Mouse (Mus musculus): ENCODE results near the gene Rps6ka3. TPM values are rescaled to one million over a fixed set of nuclear protein-coding genes. Genes with fewer than 3 reads are reported as not detected.

Gene Rps6ka3
- polyA plus RNA-seq, 1 experiment from 2014 or later: 3.9 TPM

DNA sequence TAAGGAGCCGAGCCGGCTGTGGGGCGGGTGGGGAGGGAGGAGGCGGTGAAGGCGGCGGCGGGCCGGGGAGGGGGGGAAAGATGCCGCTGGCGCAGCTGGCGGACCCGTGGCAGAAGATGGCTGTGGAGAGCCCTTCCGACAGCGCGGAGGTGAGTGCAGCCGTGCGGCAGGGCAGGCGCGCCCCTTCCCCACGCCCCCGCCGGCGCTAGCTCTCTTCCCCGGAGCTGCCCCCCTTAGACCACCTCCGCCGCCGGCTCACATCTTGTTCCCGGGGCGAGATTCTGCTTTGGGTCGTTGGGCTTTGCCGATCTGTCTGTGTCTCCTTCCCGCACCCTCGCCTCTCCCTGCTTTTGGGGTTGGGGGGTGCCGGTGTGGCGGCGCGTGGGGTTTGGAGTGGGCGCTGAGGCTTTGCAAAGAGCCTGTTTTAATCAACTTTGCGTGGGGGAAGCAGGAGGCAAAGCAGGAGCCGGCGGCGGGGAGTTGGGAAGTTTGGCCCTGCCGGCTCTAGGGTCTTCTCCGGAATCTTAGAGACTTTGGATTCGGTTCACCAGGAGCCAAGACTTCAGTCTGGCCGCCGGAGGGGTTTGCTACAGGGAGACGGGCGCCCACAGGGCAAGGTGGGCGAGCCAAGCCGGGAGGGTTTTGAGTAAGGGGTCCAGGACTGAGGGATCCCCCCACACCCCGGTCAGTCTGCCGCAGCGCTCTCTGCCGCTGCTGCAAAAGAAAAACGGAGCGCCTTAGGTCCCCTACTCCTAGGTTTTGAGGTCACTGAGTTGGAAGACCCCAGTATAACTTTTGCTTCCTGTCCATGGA is 46.1 kb downstream of the Rps6ka3 start:
- Histone ChIP-seq H3K27ac (replicated peaks) (peak overlapping the region; percentile 91), H3K4me1 (no peaks in the 10 kb centered on the region), H3K27me3 (no peaks in the 10 kb centered on the region), H3K9me3 (no peaks in the 10 kb centered on the region), H3K9ac (replicated peaks) (peak overlapping the region; percentile 62), H3K4me3 (peak overlapping the region; percentile 56), H3K4me2 (replicated peaks) (peak overlapping the region; percentile 67), H3K36me3 (no peaks in the 10 kb centered on the region)
- ATAC-seq (replicated peaks): peak; percentile 69
- WGBS: 14% methylated on average over 45 of the region's 57 CpGs

DNA sequence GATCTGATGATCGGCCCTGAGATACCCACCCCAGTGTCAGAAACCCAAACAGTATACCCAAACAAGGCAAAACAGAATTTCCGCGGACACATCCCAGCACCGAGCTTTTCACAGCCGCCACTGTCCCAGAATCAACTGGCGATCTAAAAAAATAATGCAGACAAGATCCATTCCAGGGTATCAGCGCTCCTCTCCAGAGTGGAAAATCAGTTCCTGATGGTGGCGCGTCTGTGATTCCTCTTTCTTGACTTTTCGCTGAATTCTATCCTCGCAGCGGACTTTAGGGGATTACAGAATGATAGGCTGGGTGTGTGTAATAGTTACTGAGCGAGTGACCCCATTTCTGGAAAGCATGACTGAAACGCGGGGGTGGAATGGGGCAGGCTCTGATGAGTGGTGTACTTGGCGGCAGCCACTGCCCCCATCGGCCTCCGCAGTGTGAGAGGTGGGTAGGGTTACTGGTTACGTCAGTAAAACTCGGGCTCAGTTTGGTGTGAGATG is 46.9 kb downstream of the Rps6ka3 start:
- Histone ChIP-seq H3K4me1 (no peaks in the 10 kb centered on the region), H3K27me3 (no peaks in the 10 kb centered on the region), H3K9me3 (no peaks in the 10 kb centered on the region), H3K4me3 (peak overlapping the region; percentile 56), H3K4me2 (replicated peaks) (peak overlapping the region; percentile 67), H3K9ac (replicated peaks) (peak overlapping the region; percentile 62), H3K36me3 (no peaks in the 10 kb centered on the region), H3K27ac (replicated peaks) (0 out of 2 replicates have a peak overlapping the region, but pooled peaks have one; percentile 8)
- ATAC-seq (replicated peaks): no peak
- 12% methylated on average over 20 of the region's 20 CpGs for WGBS

DNA sequence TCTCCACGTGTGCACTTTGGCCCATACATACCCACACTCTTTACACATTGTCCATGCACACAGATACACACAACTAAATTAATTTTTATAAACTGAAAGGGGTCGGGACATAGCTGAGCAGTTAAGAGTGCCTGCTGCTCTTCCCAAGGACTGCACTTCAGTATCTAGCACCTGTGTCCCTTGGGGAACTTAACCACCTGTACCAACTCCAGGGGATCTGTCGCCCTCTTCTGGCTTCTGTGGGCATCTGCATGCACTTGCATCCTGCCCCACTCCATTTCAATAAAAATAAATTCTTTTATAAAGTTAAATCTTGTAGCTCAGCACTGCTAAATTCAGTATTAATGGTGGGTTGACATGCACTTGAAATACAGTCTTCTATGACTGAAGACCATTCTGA is 54.6 kb downstream of the Rps6ka3 start:
- Histone ChIP-seq H3K4me3 (no peak overlapping the region), H3K27ac (replicated peaks) (no peak overlapping the region), H3K4me2 (replicated peaks) (no peak overlapping the region), H3K9me3 (no peaks in the 10 kb centered on the region), H3K4me1 (no peaks in the 10 kb centered on the region), H3K27me3 (no peaks in the 10 kb centered on the region), H3K9ac (replicated peaks) (no peak overlapping the region), H3K36me3 (no peaks in the 10 kb centered on the region)
- 37% methylated on average over 3 of the region's 3 CpGs for WGBS
- ATAC-seq (replicated peaks): no peak

DNA sequence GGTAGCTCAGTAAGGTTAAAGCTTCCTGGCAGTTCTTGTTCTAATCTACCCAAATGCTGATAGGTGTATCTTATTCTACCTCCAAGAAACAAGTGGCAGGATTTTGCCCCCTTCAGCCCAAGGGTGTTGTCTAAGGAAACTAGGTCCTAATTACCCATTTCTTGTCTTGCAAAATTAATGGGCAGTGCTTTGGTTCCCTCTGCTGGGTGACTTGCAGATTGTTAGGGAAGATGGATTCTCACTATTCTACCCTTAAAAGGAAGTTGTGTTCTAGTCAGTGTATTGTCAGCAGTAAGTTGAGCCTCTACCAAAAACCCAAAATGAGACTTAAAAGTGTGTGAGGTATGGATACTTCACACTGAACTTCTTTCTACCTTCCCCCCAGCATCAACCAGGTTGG is 59.0 kb downstream of the Rps6ka3 start:
- ATAC-seq (replicated peaks): no peak
- Histone ChIP-seq H3K27me3 (no peaks in the 10 kb centered on the region), H3K4me1 (no peaks in the 10 kb centered on the region), H3K27ac (replicated peaks) (no peak overlapping the region), H3K36me3 (no peaks in the 10 kb centered on the region), H3K4me2 (replicated peaks) (no peak overlapping the region), H3K4me3 (no peak overlapping the region), H3K9ac (replicated peaks) (no peak overlapping the region), H3K9me3 (no peaks in the 10 kb centered on the region)

DNA sequence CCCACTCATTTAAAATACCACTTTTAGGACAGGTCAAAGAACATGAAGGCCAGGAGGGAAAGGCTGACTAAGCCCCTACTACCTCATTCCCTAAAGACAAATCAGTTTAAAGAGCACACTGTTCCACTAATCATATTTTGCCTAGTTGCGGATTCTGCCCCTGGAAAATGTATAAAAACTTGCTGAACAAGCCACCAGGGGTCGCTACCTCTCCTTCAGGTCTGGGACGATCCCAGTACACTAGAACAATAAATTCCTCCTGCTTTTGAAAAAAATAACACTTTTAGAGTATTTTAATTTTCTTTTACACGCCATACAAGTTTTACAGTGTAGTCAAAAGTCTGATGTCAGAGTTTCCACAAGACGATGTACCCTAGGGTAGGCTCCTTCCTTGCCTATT is 76.7 kb downstream of the Rps6ka3 start:
- Histone ChIP-seq H3K9ac (replicated peaks) (no peak overlapping the region), H3K4me2 (replicated peaks) (no peak overlapping the region), H3K4me1 (no peaks in the 10 kb centered on the region), H3K27ac (replicated peaks) (no peak overlapping the region), H3K36me3 (no peaks in the 10 kb centered on the region), H3K27me3 (no peaks in the 10 kb centered on the region), H3K4me3 (no peak overlapping the region), H3K9me3 (no peaks in the 10 kb centered on the region)
- no peak for ATAC-seq (replicated peaks)
- 68% methylated on average over 5 of the region's 5 CpGs for WGBS

DNA sequence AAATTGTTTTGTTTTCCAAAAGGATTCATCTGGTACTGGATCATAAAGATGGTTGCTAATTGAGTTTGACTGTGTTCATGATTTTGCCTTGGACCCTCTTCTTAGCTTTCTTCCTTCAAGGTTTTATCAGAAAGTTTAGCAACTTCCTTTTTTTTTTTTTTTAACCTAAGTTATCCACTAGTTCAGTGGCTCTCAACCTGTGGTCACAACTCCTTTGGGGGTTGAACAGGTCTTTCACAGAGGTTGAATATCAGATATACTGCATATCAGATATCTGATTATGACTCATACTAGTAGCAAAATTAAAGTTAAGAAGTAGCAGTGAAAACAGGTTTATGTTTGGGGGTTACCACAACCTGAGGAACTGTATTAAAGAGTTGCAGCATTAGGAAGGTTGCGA is 85.8 kb downstream of the Rps6ka3 start:
- Histone ChIP-seq H3K4me2 (replicated peaks) (no peak overlapping the region), H3K36me3 (no peaks in the 10 kb centered on the region), H3K27me3 (no peaks in the 10 kb centered on the region), H3K27ac (replicated peaks) (no peak overlapping the region), H3K9me3 (no peaks in the 10 kb centered on the region), H3K4me1 (no peaks in the 10 kb centered on the region), H3K9ac (replicated peaks) (no peak overlapping the region), H3K4me3 (no peak overlapping the region)
- WGBS: 100% methylated on average over 1 of the region's 1 CpGs
- no peak for ATAC-seq (replicated peaks)

DNA sequence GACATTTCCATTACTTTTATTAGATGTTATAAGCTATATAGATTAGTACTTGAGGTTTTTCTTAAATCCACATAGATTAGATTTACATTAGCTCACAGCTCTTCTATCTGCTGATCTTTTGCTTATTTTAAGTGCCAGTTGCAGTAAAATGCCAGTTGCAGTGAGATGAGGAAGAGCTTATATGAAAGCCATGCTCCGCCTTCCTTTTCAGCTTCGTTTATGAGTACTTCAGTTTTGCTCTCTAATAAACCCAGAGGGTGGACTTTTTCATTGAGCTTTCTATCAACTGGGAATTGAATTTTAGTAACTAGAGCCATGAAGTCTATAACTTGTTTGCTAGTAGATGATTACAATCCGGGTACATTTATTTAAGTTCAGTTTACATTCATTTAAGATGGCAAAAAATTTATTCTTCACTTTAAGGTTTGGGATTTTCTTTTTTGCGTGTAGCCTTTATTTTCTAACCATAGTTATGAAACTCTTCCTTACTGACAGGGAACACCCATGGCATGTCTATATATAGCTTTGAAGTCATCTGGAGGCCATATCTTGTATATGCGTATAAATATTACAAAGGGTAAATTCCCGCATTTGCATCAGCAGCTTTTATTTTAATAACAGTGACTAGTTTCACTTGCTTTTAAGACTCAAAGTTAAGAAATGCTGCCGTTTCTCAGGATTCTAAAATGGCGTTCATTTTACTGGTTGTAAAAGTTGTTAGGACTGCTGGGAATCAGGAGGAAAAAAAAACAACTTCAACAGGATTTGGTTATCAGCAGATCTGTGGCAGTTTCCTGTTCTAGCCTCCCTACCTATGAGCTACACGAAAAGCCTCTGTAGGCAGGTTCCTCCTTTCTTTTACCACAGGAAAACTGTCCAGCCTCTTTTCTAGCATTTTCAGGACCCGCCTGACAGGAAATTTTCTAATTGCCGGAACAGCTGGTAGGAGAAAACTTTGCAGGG is 92.5 kb downstream of the Rps6ka3 start:
- no peaks in the 10 kb centered on the region for H3K9me3 ChIP-seq
- H3K27me3 ChIP-seq: no peaks in the 10 kb centered on the region
- H3K27ac ChIP-seq (replicated peaks): no peak overlapping the region
- H3K4me1 ChIP-seq: no peaks in the 10 kb centered on the region
- H3K9ac ChIP-seq (replicated peaks): no peak overlapping the region
- H3K4me3 ChIP-seq: no peak overlapping the region
- ATAC-seq (replicated peaks): no peak
- no peak overlapping the region for H3K4me2 ChIP-seq (replicated peaks)
- WGBS: 90% methylated on average over 11 of the region's 11 CpGs
- no peaks in the 10 kb centered on the region for H3K36me3 ChIP-seq

DNA sequence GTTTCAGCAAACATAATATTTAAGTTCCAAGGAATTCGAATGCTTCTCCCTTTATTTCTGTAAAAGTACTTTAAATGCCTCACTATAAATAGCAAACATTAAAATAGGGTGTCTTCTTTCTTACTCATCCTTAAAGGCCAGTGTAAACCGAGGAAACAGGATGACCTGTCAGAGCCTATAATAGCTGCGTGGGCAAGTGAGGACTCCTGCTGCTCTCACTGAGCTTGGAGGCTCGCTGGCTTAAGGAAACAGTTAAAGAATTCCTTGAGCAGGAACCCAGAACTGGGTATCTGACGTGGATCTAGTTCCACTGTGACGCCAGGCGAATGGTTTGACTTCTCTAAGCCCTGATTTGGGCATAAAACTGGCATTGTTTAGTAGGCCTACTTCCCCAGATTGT is 105.2 kb downstream of the Rps6ka3 start:
- no peaks in the 10 kb centered on the region for H3K9me3 ChIP-seq
- no peak overlapping the region for H3K4me3 ChIP-seq
- 54% methylated on average over 7 of the region's 7 CpGs for WGBS
- no peak overlapping the region for H3K9ac ChIP-seq (replicated peaks)
- no peak for ATAC-seq (replicated peaks)
- H3K4me1 ChIP-seq: no peaks in the 10 kb centered on the region
- H3K4me2 ChIP-seq (replicated peaks): no peak overlapping the region
- H3K27ac ChIP-seq (replicated peaks): no peak overlapping the region
- no peaks in the 10 kb centered on the region for H3K27me3 ChIP-seq
- H3K36me3 ChIP-seq: no peaks in the 10 kb centered on the region

DNA sequence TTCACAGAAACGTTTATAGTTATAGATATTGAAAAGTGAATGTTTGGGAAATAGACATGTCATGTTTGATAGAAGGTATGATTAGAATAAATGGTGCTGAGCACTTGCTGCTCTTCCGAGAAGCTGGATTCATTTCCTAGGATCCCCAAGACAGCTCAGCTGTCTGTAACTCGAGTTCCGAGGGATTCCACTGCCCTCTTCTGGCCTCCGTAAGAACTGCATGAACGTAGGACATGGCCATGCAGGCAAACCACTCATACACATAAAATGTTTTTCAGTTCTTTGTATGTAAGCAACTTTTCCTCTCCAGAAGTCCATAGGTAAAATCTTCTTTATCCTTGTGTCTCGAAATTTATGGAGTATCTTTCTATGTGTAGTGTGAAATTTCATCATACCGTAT is 111.2 kb downstream of the Rps6ka3 start:
- no peak overlapping the region for H3K4me3 ChIP-seq
- no peaks in the 10 kb centered on the region for H3K9me3 ChIP-seq
- no peak overlapping the region for H3K9ac ChIP-seq (replicated peaks)
- no peak overlapping the region for H3K4me2 ChIP-seq (replicated peaks)
- no peak overlapping the region for H3K27ac ChIP-seq (replicated peaks)
- H3K36me3 ChIP-seq: no peaks in the 10 kb centered on the region
- 25% methylated on average over 8 of the region's 8 CpGs for WGBS
- H3K4me1 ChIP-seq: no peaks in the 10 kb centered on the region
- no peaks in the 10 kb centered on the region for H3K27me3 ChIP-seq
- 0 out of 2 replicates have a peak, but pooled peaks have one; percentile 48 for ATAC-seq (replicated peaks)

DNA sequence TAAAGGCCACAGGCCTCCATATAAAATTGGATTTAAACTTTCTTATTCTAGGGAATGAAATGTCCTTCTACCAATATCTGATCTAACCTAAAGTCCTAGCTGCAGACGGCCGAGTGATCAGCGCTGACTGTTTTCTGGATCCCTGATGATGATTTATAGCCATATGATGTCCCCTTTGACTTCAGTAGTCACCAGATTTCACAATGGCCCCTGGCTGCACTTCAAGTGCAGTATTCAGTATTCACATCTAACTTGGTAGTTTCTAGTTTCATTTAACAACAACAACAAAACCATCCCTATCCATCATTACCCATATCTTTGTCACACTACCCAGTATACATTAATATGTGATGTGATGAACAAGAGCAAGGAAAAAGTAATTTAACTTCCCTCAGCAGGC is 154.4 kb downstream of the Rps6ka3 start:
- Histone ChIP-seq H3K4me3 (no peak overlapping the region), H3K9ac (replicated peaks) (no peak overlapping the region), H3K27me3 (no peaks in the 10 kb centered on the region), H3K4me1 (no peaks in the 10 kb centered on the region), H3K9me3 (no peaks in the 10 kb centered on the region), H3K27ac (replicated peaks) (no peak overlapping the region), H3K36me3 (peaks cover 4% of the 10 kb centered on the region; the same call in 1 of the 2 replicates), H3K4me2 (replicated peaks) (no peak overlapping the region)
- ATAC-seq (replicated peaks): no peak
- 96% methylated on average over 3 of the region's 3 CpGs for WGBS

DNA sequence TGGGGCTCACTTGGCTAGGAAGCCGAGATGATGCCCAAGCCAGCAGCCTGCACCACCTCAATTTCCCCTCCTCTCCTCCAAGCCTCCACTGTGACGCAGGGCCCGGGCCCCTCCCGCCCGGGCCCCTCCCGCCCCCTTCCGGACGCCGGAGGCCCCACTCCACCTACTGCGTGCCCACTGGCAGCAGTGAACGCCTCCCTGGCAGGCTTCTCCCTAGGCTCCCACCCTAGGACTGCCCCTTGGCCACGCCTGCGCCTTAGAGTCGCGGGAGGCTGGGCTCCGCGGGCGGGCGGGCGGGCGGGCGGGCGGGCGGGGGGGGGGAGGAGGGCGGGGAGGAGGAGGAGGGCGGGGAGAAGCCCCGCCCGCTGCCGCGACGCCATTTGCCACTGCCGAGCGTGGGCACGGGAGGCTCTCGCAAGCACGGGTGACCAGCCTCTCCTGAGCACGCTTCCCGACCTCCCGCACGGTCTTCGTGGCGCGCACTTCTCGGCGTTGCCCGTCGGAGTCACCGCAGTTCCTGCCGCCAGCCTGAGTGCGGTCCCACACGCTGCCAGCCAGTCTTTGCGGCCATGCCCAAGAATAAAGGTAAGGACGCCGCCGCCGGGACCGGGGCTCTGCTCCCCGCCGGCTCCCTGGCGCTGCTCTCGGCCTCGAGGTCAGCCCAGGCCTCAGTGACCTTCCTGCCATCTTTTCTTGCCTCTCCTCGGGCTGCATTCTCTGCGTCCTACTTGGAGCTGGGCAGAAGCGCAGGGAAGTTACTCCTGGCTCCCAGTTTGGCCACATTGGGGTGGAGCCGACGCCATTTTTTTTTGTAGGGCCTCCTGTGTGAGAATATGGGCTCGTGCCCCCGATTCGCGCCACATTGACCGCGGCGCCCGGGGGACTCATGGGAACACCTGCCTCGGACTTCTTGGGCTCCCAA is 162.0 kb downstream of the Rps6ka3 start, which contains the start of gene Eif1ax:
TSS of gene Eif1ax (plus strand) at position 348 of the 922 bp plus-strand sequence.
- WGBS: 22% methylated on average over 53 of the region's 76 CpGs
- no peaks in the 10 kb centered on the region for H3K36me3 ChIP-seq
- peak within 1 kb of the TSS; percentile 45 for H3K4me2 ChIP-seq (replicated peaks)
- H3K27me3 ChIP-seq: no peaks in the 10 kb centered on the region
- H3K9me3 ChIP-seq: no peaks in the 10 kb centered on the region
- peak within 1 kb of the TSS; percentile 69 for H3K4me3 ChIP-seq
- peaks cover 10% of the 10 kb centered on the region for H3K4me1 ChIP-seq
- peak; percentile 99 for ATAC-seq (replicated peaks)
- H3K9ac ChIP-seq (replicated peaks): peak within 1 kb of the TSS; percentile 63
- peak within 1 kb of the TSS; percentile 83 for H3K27ac ChIP-seq (replicated peaks)
